Mouse (Mus musculus) lung, postnatal 0 days (tissue): Measurements from ENCODE around the gene Kcnk10. TPM values are rescaled to one million over a fixed set of nuclear protein-coding genes. Genes with fewer than 3 reads are reported as not detected.

ENCODE experiments used
- ATAC-seq: fragments of 200-750 bp; cut with Nextera tagmentation; 2 replicates; pipeline ENCODE4 v1.8.0; 2017; ENCODE audit warnings: moderate library complexity
- DNase-seq: peaks from one replicate; pipeline ENCODE4 v3.0.0-alpha.2; 2016; ENCODE audit warnings: low spot score
- H3K27ac ChIP-seq: fragments of 300-500 bp; sonication (generic); 2 replicates; pipeline ENCODE4 v1.5.1; 2014; ENCODE audit warnings: antibody characterized with exemption, mild to moderate bottlenecking, low read length, mixed read lengths
- H3K27me3 ChIP-seq: fragments of 300-500 bp; sonication (generic); replicated peaks from 2 replicates; pipeline ENCODE4 v1.6.1; 2014; ENCODE audit warnings: low read length, mixed read lengths; ENCODE audit not compliant: insufficient read depth
- H3K36me3 ChIP-seq: fragments of 300-500 bp; sonication (generic); 2 replicates; pipeline ENCODE4 v1.6.1; 2014; ENCODE audit warnings: low read length, mixed read lengths; ENCODE audit not compliant: insufficient read depth
- H3K4me1 ChIP-seq: fragments of 300-500 bp; sonication (generic); 2 replicates; pipeline ENCODE4 v1.6.1; 2014; ENCODE audit warnings: antibody characterized with exemption, low read depth, low read length, mixed read lengths; ENCODE audit not compliant: insufficient read depth
- H3K4me2 ChIP-seq: fragments of 300-500 bp; sonication (generic); replicated peaks from 2 replicates; pipeline ENCODE4 v1.6.1; 2014; ENCODE audit warnings: low read depth, mild to moderate bottlenecking, low read length, moderate library complexity, mixed read lengths
- H3K4me3 ChIP-seq: fragments of 300-500 bp; sonication (generic); 2 replicates; pipeline ENCODE4 v1.5.1; 2014; ENCODE audit warnings: low read depth, low read length
- H3K9ac ChIP-seq: fragments of 300-500 bp; sonication (generic); replicated peaks from 2 replicates; pipeline ENCODE4 v1.6.1; 2014; ENCODE audit warnings: low read depth, mild to moderate bottlenecking
- H3K9me3 ChIP-seq: fragments of 300-500 bp; sonication (generic); 2 replicates; pipeline ENCODE4 v1.6.1; 2016; ENCODE audit warnings: low read length, mixed read lengths
- CTCF ChIP-seq: IDR thresholded peaks from 2 replicates; pipeline ENCODE4 v1.5.1; 2016; ENCODE audit warnings: antibody characterized with exemption, mild to moderate bottlenecking
- EP300 ChIP-seq: IDR thresholded peaks from 2 replicates; pipeline ENCODE4 v1.6.1; 2016; ENCODE audit warnings: antibody characterized with exemption, mild to moderate bottlenecking, control low read depth
- WGBS: fragments of 180-500 bp; shearing (Covaris S2); extraction: QIAGEN DNeasy Blood & Tissue Kit; methylation state at CpG from one replicate; pipeline ENCODE4 v1.1.7; 2014; 5-methylcytosine and 5-hydroxymethylcytosine counted together
- polyA plus RNA-seq: library from polyadenylated mRNA; unstranded; fragments of >200 nt; fragmentation: Nextera tagmentation; extraction: Ambion mirVana; gene quantifications from 2 replicates; pipeline ENCODE4 v1.2.1, GENCODE M21; 2015

Kcnk10 gene
- polyA plus RNA-seq, 1 experiment from 2014 or later, result 0.06 TPM

GRCm38 (mm10) chr12:98562341-98562977 is 15.7 kb downstream of the Kcnk10 start:
- ATAC-seq (no peak), DNase-seq (no peak)
- Histone ChIP-seq H3K9me3 (no peaks in the 10 kb centered on the region), H3K4me1 (no peaks in the 10 kb centered on the region), H3K9ac (no peak overlapping the region), H3K27me3 (no peaks in the 10 kb centered on the region), H3K36me3 (no peaks in the 10 kb centered on the region), H3K4me3 (no peak overlapping the region), H3K27ac (no peak overlapping the region), H3K4me2 (no peak overlapping the region)
- TF ChIP-seq EP300 (no peak), CTCF (no peak)
- 85% methylated on average over 13 of the region's 13 CpGs for WGBS

GRCm38 (mm10) chr12:98560038-98560437 is 18.1 kb downstream of the Kcnk10 start:
- no peaks in the 10 kb centered on the region for H3K4me1 ChIP-seq
- no peak overlapping the region for H3K4me3 ChIP-seq

GRCm38 (mm10) chr12:98557013-98557677 is 21.0 kb downstream of the Kcnk10 start:
- H3K4me3 ChIP-seq, result no peak overlapping the region
- H3K4me2 ChIP-seq, result no peak overlapping the region
- no peaks in the 10 kb centered on the region for H3K27me3 ChIP-seq
- DNase-seq (no peak), ATAC-seq (no peak)
- H3K9ac ChIP-seq, result no peak overlapping the region
- no peaks in the 10 kb centered on the region for H3K4me1 ChIP-seq
- WGBS, result 66% methylated on average over 7 of the region's 7 CpGs
- TF ChIP-seq CTCF, result no peak
- TF ChIP-seq EP300, result no peak
- no peaks in the 10 kb centered on the region for H3K36me3 ChIP-seq
- H3K27ac ChIP-seq, result no peak overlapping the region
- no peaks in the 10 kb centered on the region for H3K9me3 ChIP-seq

More at GRCm38 (mm10) chr12:98560038-98560437, 18.1 kb downstream of the Kcnk10 start:
- H3K9me3 ChIP-seq, result no peaks in the 10 kb centered on the region
- ATAC-seq, result no peak
- no peaks in the 10 kb centered on the region for H3K36me3 ChIP-seq
- no peak overlapping the region for H3K27ac ChIP-seq
- 62% methylated on average over 3 of the region's 3 CpGs for WGBS
- no peaks in the 10 kb centered on the region for H3K27me3 ChIP-seq
- DNase-seq, result no peak
- TF ChIP-seq EP300 (no peak), CTCF (no peak)
- no peak overlapping the region for H3K9ac ChIP-seq
- no peak overlapping the region for H3K4me2 ChIP-seq

- no peak for TF ChIP-seq CTCF
- no peak for TF ChIP-seq EP300
- Histone ChIP-seq H3K4me3 (no peak overlapping the region), H3K4me2 (no peak overlapping the region), H3K36me3 (no peaks in the 10 kb centered on the region), H3K27ac (no peak overlapping the region), H3K27me3 (no peaks in the 10 kb centered on the region), H3K9ac (no peak overlapping the region), H3K9me3 (no peaks in the 10 kb centered on the region), H3K4me1 (no peaks in the 10 kb centered on the region)
- no peak for ATAC-seq
- 92% methylated on average over 6 of the region's 6 CpGs for WGBS
- DNase-seq, result no peak
Measured at GRCm38 (mm10) chr12:98549981-98550380, 28.1 kb downstream of the Kcnk10 start.

GRCm38 (mm10) chr12:98548141-98548540 is 30.0 kb downstream of the Kcnk10 start:
- Histone ChIP-seq H3K27me3 (no peaks in the 10 kb centered on the region), H3K9ac (no peak overlapping the region), H3K4me2 (no peak overlapping the region), H3K4me1 (no peaks in the 10 kb centered on the region), H3K4me3 (no peak overlapping the region), H3K36me3 (no peaks in the 10 kb centered on the region), H3K9me3 (no peaks in the 10 kb centered on the region), H3K27ac (no peak overlapping the region)
- ATAC-seq, result no peak
- TF ChIP-seq CTCF (no peak), EP300 (no peak)
- WGBS, result 79% methylated on average over 9 of the region's 9 CpGs
- DNase-seq, result no peak

- 79% methylated on average over 2 of the region's 2 CpGs for WGBS
- no peak overlapping the region for H3K27ac ChIP-seq
- ATAC-seq (no peak), DNase-seq (no peak)
- H3K36me3 ChIP-seq, result no peaks in the 10 kb centered on the region
- no peak overlapping the region for H3K4me2 ChIP-seq
- H3K9ac ChIP-seq, result no peak overlapping the region
- no peak for TF ChIP-seq CTCF
- H3K27me3 ChIP-seq, result no peaks in the 10 kb centered on the region
- H3K4me1 ChIP-seq, result no peaks in the 10 kb centered on the region
- no peaks in the 10 kb centered on the region for H3K9me3 ChIP-seq
- no peak overlapping the region for H3K4me3 ChIP-seq
Measured at GRCm38 (mm10) chr12:98545875-98546274, 32.2 kb downstream of the Kcnk10 start.
